Mouse (Mus musculus): Measurements from ENCODE around the gene Mterf2.

DNA sequence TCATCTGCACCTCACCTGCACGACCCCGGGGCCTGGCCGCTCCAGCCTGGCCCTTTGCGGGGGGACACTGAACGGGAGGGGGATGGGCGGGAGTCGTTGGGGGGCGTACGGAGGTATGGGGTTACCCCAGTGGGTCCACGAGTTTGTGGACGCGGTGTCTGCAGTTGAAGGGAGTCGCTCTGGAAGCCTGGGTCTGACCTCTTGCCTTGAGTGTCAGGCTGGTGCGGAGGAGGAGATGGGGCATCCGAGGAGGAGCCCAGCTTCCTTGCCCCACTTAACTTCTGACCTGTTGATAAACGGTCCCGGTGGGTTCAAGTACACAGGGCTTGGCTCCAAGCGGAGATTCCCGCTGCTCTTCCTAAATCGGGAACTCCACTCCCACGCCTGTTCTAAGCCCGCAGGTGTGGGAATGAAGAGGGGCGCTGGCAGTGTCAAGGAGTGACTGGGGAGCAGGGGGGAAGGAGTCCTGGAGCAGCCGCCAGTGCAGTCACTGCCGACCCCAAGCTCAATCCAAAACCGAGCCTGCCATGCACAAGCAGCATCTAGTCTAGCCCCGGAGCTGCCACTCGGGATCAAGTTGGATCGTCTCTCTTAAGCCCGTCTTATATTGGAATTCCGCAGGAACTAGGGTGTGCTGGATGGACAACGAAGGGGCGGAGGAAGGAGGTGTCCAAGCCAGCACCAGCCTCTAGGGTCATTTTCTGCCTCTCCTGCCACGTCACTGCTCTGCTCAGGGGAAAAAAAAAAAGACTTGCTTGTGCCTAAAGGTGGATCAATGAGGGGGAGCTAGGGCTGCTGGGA is 24.5 kb downstream of the Mterf2 start:
- TF ChIP-seq CTCF (IDR thresholded peaks at IDR 0.05; ENCODE audit: low read depth) (no peak), EP300 (IDR thresholded peaks at IDR 0.05; ENCODE audit: low read depth) (no peak)

All from heart, postnatal 0 days (tissue).